Mouse (Mus musculus) forebrain, embryonic 11.5 days (tissue): ENCODE data around the gene Castor1. TPM values are rescaled to one million over a fixed set of nuclear protein-coding genes. Genes with fewer than 3 reads are reported as not detected.

ENCODE experiments used
- ATAC-seq: fragments of 200-750 bp; cut with Nextera tagmentation; replicated peaks from 2 replicates; pipeline ENCODE4 v1.8.0; 2017; ENCODE audit warnings: moderate TSS enrichment; ENCODE audit not compliant: low FRiP score
- DNase-seq: peaks from one replicate; pipeline ENCODE4 v3.0.0-alpha.2; 2017; ENCODE audit warnings: low spot score
- H3K27ac ChIP-seq: fragments of 300-500 bp; sonication (generic); 2 replicates; pipeline ENCODE4 v1.5.1; 2014; ENCODE audit warnings: low read depth, low read length
- H3K27me3 ChIP-seq: fragments of 300-500 bp; sonication (generic); 2 replicates; pipeline ENCODE4 v1.6.1; 2014; ENCODE audit warnings: mild to moderate bottlenecking, low read length, mixed read lengths; ENCODE audit not compliant: control insufficient read depth, insufficient read depth
- H3K36me3 ChIP-seq: fragments of 300-500 bp; sonication (generic); 2 replicates; pipeline ENCODE4 v1.6.1; 2014; ENCODE audit warnings: mild to moderate bottlenecking, low read length, moderate library complexity, mixed read lengths; ENCODE audit not compliant: control insufficient read depth, insufficient read depth
- H3K4me1 ChIP-seq: fragments of 300-500 bp; sonication (generic); replicated peaks from 2 replicates; pipeline ENCODE4 v1.6.1; 2014; ENCODE audit warnings: low read length, mixed read lengths; ENCODE audit not compliant: control insufficient read depth, insufficient read depth
- H3K4me2 ChIP-seq: fragments of 300-500 bp; sonication (generic); 2 replicates; pipeline ENCODE4 v1.6.1; 2014; ENCODE audit warnings: low read depth, mild to moderate bottlenecking, low read length, moderate library complexity, mixed read lengths; ENCODE audit not compliant: severe bottlenecking
- H3K4me3 ChIP-seq: fragments of 300-500 bp; sonication (generic); 2 replicates; pipeline ENCODE4 v1.5.1; 2014; ENCODE audit warnings: low read depth, low read length
- H3K9ac ChIP-seq: fragments of 300-500 bp; sonication (generic); 2 replicates; pipeline ENCODE4 v1.6.1; 2014; ENCODE audit warnings: low read length
- H3K9me3 ChIP-seq: fragments of 300-500 bp; sonication (generic); 2 replicates; pipeline ENCODE4 v1.6.1; 2016; ENCODE audit warnings: low read length, mixed read lengths; ENCODE audit not compliant: control insufficient read depth
- WGBS: fragments of 180-500 bp; shearing (Covaris S2); extraction: QIAGEN DNeasy Blood & Tissue Kit; methylation state at CpG from one replicate; pipeline ENCODE4 v1.1.7; 2014; 5-methylcytosine and 5-hydroxymethylcytosine counted together
- polyA plus RNA-seq: library from polyadenylated mRNA; unstranded; fragments of >200 nt; fragmentation: Nextera tagmentation; extraction: Ambion mirVana; gene quantifications from 2 replicates; pipeline ENCODE4 v1.2.1, GENCODE M21; 2014

Castor1 gene
- polyA plus RNA-seq, 1 experiment from 2014 or later, result 2.5 TPM

GRCm38 (mm10) chr11:4187318-4187700 is 30.7 kb upstream of the Castor1 start:
- peaks cover 5% of the 10 kb centered on the region for H3K4me1 ChIP-seq
- no peaks in the 10 kb centered on the region for H3K27me3 ChIP-seq
- ATAC-seq, result no peak
- WGBS, result 18% methylated on average over 9 of the region's 9 CpGs
- H3K4me2 ChIP-seq, result peak overlapping the region; percentile 93
- no peaks in the 10 kb centered on the region for H3K9me3 ChIP-seq
- no peak for DNase-seq
- H3K36me3 ChIP-seq, result peaks cover 3% of the 10 kb centered on the region; the same call in 1 of the 2 replicates
- no peak overlapping the region for H3K27ac ChIP-seq
- H3K4me3 ChIP-seq, result peak overlapping the region; percentile 78
- peak overlapping the region; percentile 88 for H3K9ac ChIP-seq

DNA sequence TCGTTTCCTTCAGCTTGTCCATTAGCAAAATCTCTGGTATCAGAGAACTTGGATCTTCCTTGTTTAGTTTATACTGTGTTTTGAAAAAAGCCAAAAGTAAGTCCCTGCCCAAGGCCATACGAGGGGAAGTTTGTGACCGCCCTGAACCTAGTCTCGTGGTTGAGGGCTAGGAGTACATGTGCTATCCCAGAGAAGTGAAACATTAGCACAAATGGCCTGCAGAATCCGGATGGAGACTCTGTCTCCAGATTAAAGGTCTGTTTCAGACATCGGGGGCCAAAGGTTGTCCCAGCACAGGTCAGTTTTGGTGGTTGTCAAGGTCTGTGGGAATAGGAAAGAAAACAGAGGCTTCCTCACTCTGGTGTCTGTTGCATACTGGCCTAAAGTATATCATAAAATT is 28.8 kb upstream of the Castor1 start:
- Histone ChIP-seq H3K9me3 (no peaks in the 10 kb centered on the region), H3K4me1 (peaks cover 5% of the 10 kb centered on the region), H3K4me3 (no peak overlapping the region), H3K27me3 (no peaks in the 10 kb centered on the region), H3K4me2 (no peak overlapping the region), H3K9ac (no peak overlapping the region), H3K36me3 (no peaks in the 10 kb centered on the region), H3K27ac (no peak overlapping the region)
- DNase-seq (no peak), ATAC-seq (no peak)
- WGBS, result 90% methylated on average over 6 of the region's 6 CpGs

DNA sequence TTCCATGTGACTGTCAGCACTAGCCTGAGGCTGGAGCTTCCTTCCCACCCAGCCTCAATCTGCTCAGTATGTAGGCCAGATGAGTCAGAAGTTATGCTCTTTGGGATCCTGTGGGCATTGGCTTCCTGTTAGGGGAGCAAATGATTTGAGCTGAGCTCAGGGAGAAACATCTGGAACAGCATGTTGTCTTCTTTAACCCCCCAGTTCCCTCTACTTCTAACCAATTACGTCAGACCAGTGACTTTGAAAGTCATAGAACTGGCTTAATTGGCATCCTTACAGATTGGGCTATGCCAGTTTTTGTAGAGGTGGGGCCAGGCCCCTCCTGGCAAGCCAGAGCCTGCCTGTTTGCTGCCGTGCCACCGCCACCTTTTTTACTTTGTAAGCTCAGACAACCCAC is 27.3 kb upstream of the Castor1 start:
- ATAC-seq, result no peak
- Histone ChIP-seq H3K9ac (no peak overlapping the region), H3K27me3 (no peaks in the 10 kb centered on the region), H3K4me3 (no peak overlapping the region), H3K9me3 (no peaks in the 10 kb centered on the region), H3K36me3 (no peaks in the 10 kb centered on the region), H3K27ac (no peak overlapping the region), H3K4me2 (no peak overlapping the region), H3K4me1 (peaks cover 5% of the 10 kb centered on the region)
- 81% methylated on average over 3 of the region's 3 CpGs for WGBS
- no peak for DNase-seq

DNA sequence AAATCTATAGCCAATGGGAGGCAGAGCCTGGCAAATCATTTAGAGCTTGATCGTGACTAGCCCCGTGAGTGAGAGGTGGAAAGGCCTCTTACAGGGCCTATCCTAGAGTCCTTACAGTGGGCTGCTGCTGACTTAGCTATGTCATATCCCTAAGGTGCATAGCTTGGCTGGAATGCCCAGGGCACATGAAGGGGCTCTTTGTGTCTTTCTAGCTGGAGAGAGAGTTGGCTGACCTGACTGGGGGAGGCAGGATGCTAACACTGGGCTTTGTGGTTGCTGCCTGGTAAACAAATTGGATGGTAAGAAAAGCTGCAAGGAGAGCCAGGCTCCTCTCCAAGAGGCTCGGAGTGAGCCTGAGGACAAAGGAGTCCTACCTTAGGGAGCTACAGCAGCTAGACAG is 25.3 kb upstream of the Castor1 start:
- H3K27ac ChIP-seq, result no peak overlapping the region
- DNase-seq (no peak), ATAC-seq (no peak)
- H3K9ac ChIP-seq, result no peak overlapping the region
- H3K4me2 ChIP-seq, result no peak overlapping the region
- 71% methylated on average over 3 of the region's 3 CpGs for WGBS
- H3K4me1 ChIP-seq, result peaks cover 1% of the 10 kb centered on the region; the same call in 1 of the 2 replicates
- no peaks in the 10 kb centered on the region for H3K9me3 ChIP-seq
- H3K36me3 ChIP-seq, result no peaks in the 10 kb centered on the region
- H3K27me3 ChIP-seq, result no peaks in the 10 kb centered on the region
- H3K4me3 ChIP-seq, result no peak overlapping the region

DNA sequence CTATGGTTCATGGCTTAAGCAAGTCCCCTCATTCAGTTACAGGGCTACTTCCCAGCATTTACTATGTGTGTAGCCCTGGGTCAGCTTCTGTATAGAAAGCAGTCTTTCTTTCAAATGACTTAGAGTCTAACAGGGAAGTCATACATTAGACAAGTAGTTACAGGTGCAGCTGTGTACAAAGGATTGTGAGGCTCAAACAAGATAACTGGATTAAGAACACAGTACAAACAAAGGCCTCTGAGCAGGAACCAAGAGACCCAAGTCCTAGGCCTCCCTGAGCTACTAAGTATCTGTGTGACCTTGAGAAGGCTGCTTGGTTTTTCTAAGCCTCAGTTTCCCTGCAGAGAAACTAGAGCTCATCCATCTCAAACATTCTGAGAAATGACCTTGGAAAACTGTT is 24.6 kb upstream of the Castor1 start:
- DNase-seq, result no peak
- ATAC-seq, result no peak
- Histone ChIP-seq H3K9ac (no peak overlapping the region), H3K36me3 (no peaks in the 10 kb centered on the region), H3K4me3 (no peak overlapping the region), H3K27me3 (no peaks in the 10 kb centered on the region), H3K4me1 (no peaks in the 10 kb centered on the region), H3K27ac (no peak overlapping the region), H3K9me3 (no peaks in the 10 kb centered on the region), H3K4me2 (no peak overlapping the region)

GRCm38 (mm10) chr11:4195597-4196031 is 22.4 kb upstream of the Castor1 start:
- DNase-seq, result no peak
- H3K4me2 ChIP-seq, result no peak overlapping the region
- no peaks in the 10 kb centered on the region for H3K36me3 ChIP-seq
- no peaks in the 10 kb centered on the region for H3K27me3 ChIP-seq
- no peaks in the 10 kb centered on the region for H3K4me1 ChIP-seq
- no peak overlapping the region for H3K9ac ChIP-seq
- no peak for ATAC-seq
- WGBS, result 81% methylated on average over 3 of the region's 3 CpGs
- no peak overlapping the region for H3K27ac ChIP-seq
- H3K4me3 ChIP-seq, result no peak overlapping the region
- no peaks in the 10 kb centered on the region for H3K9me3 ChIP-seq

DNA sequence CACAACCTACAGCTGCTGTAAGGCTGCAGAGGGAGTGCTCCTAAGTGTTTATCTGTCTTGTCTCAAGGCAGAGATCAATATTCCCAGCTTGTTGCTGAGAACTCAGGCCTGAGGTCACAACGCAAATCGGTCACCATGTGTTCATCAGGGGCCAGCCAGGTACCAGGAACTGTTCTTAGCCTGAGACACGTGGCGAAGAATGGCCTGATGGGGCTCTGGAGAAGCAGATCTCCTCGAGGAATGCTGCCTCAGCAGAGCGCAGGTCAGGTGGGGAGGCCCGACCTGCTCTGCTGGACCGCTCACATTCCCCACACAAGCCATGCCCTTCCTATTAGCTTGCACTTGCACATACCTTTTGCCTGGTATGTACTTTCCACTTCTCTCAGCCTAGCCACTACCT is 21.4 kb upstream of the Castor1 start:
- DNase-seq, result no peak

GRCm38 (mm10) chr11:4197691-4198090 is 20.3 kb upstream of the Castor1 start:
- Histone ChIP-seq H3K4me2 (no peak overlapping the region), H3K27me3 (no peaks in the 10 kb centered on the region), H3K4me1 (no peaks in the 10 kb centered on the region), H3K27ac (no peak overlapping the region), H3K4me3 (no peak overlapping the region), H3K36me3 (no peaks in the 10 kb centered on the region), H3K9ac (no peak overlapping the region), H3K9me3 (no peaks in the 10 kb centered on the region)
- ATAC-seq, result no peak
- WGBS, result 92% methylated on average over 1 of the region's 1 CpGs
- DNase-seq, result no peak

More for the DNA sequence above, 21.4 kb upstream of the Castor1 start:
- Histone ChIP-seq H3K9ac (no peak overlapping the region), H3K36me3 (no peaks in the 10 kb centered on the region), H3K4me3 (no peak overlapping the region), H3K4me2 (no peak overlapping the region), H3K27me3 (no peaks in the 10 kb centered on the region), H3K9me3 (no peaks in the 10 kb centered on the region), H3K4me1 (no peaks in the 10 kb centered on the region), H3K27ac (no peak overlapping the region)
- no peak for ATAC-seq
- 82% methylated on average over 8 of the region's 8 CpGs for WGBS

DNA sequence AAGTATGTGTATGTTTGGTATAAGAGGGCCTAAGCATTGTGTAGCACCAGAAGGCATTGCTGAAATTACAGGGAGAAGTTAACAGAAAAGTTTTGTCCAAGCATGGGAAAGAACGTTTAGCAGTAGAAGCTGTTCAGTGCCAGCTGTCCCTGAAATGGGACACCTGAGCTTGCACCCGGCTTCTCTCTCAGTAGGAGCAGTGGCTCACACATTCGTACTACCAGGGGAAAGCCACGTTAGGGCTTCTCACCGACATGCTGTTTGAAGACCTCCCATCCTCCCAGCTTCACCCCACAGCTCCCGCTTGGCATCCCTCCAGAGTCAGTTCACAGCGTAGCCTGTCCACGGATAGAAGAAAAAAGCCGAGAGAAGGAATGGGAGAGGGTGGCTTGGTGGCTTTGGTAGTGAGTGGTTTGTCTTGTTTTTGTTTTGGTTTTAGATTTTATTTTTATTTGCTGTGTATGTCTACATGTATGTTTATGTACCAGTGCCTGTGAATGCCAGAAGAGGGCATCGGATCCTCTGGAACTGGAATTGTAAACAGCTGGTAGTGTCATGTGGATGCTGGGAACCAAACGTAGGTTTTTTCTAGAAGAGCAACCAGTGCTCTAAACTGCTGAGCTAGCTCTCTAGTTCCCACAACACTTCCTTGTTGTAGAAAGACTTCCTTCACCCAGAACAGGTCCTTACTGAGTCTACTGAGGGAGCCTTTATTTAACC is 15.9 kb upstream of the Castor1 start:
- Histone ChIP-seq H3K9ac (no peak overlapping the region), H3K27me3 (no peaks in the 10 kb centered on the region), H3K36me3 (no peaks in the 10 kb centered on the region), H3K27ac (no peak overlapping the region), H3K4me2 (no peak overlapping the region), H3K4me1 (no peaks in the 10 kb centered on the region), H3K4me3 (no peak overlapping the region), H3K9me3 (no peaks in the 10 kb centered on the region)
- DNase-seq, result no peak
- ATAC-seq, result no peak
- WGBS, result 83% methylated on average over 11 of the region's 11 CpGs
